Mouse (Mus musculus) kidney, postnatal 0 days (tissue): ENCODE data around the gene C530025M09Rik. TPM values are rescaled to one million over a fixed set of nuclear protein-coding genes. Genes with fewer than 3 reads are reported as not detected.

ENCODE experiments used
- ATAC-seq: fragments of 200-750 bp; cut with Nextera tagmentation; replicated peaks from 2 replicates; pipeline ENCODE4 v1.8.0; 2017; ENCODE audit warnings: low read depth, moderate number of reproducible peaks, moderate TSS enrichment, moderate library complexity; ENCODE audit not compliant: low FRiP score
- DNase-seq: peaks from one replicate; pipeline ENCODE4 v3.0.0-alpha.2; 2016; ENCODE audit warnings: low spot score
- H3K27ac ChIP-seq: fragments of 300-500 bp; sonication (generic); 2 replicates; pipeline ENCODE4 v1.5.1; 2014; ENCODE audit warnings: mild to moderate bottlenecking
- H3K27me3 ChIP-seq: fragments of 300-500 bp; sonication (generic); 2 replicates; pipeline ENCODE4 v1.6.1; 2014; ENCODE audit warnings: low read length, mixed read lengths; ENCODE audit not compliant: insufficient read depth
- H3K36me3 ChIP-seq: fragments of 300-500 bp; sonication (generic); 2 replicates; pipeline ENCODE4 v1.6.1; 2014; ENCODE audit warnings: low read length, mixed read lengths; ENCODE audit not compliant: insufficient read depth
- H3K4me1 ChIP-seq: fragments of 300-500 bp; sonication (generic); replicated peaks from 2 replicates; pipeline ENCODE4 v1.6.1; 2014; ENCODE audit warnings: antibody characterized with exemption, low read length, mixed read lengths; ENCODE audit not compliant: insufficient read depth
- H3K4me2 ChIP-seq: fragments of 300-500 bp; sonication (generic); 2 replicates; pipeline ENCODE4 v1.6.1; 2014; ENCODE audit warnings: mild to moderate bottlenecking, low read length, moderate library complexity, mixed read lengths
- H3K4me3 ChIP-seq: fragments of 300-500 bp; sonication (generic); replicated peaks from 2 replicates; pipeline ENCODE4 v1.5.1; 2014; ENCODE audit warnings: low read depth, low read length
- H3K9ac ChIP-seq: fragments of 300-500 bp; sonication (generic); 2 replicates; pipeline ENCODE4 v1.6.1; 2014; ENCODE audit warnings: low read depth, low read length
- H3K9me3 ChIP-seq: fragments of 300-500 bp; sonication (generic); replicated peaks from 2 replicates; pipeline ENCODE4 v1.6.1; 2016; ENCODE audit warnings: low read length, inconsistent platforms, mixed read lengths
- CTCF ChIP-seq: IDR thresholded peaks from 2 replicates; pipeline ENCODE4 v1.5.1; 2016; ENCODE audit warnings: antibody characterized with exemption, low read depth, mild to moderate bottlenecking, moderate library complexity
- WGBS: fragments of 180-500 bp; shearing (Covaris S2); extraction: QIAGEN DNeasy Blood & Tissue Kit; methylation state at CpG from one replicate; pipeline ENCODE4 v1.1.7; 2014; 5-methylcytosine and 5-hydroxymethylcytosine counted together
- polyA plus RNA-seq: library from polyadenylated mRNA; unstranded; fragments of >200 nt; fragmentation: Nextera tagmentation; extraction: Ambion mirVana; gene quantifications from 2 replicates; pipeline ENCODE4 v1.2.1, GENCODE M21; 2015

C530025M09Rik gene
- polyA plus RNA-seq, 1 experiment from 2014 or later, result not detected

GRCm38 (mm10) chr2:149861002-149861401 lies 30.0 kb upstream of the C530025M09Rik start:
- Histone ChIP-seq H3K9ac (no peak overlapping the region), H3K36me3 (no peaks in the 10 kb centered on the region), H3K27me3 (no peaks in the 10 kb centered on the region), H3K9me3 (no peaks in the 10 kb centered on the region), H3K4me2 (no peak overlapping the region), H3K4me1 (no peaks in the 10 kb centered on the region), H3K4me3 (no peak overlapping the region), H3K27ac (no peak overlapping the region)
- DNase-seq, result no peak
- no peak for ATAC-seq
- TF ChIP-seq CTCF, result no peak
- 87% methylated on average over 3 of the region's 3 CpGs for WGBS

GRCm38 (mm10) chr2:149848778-149849177 lies 17.8 kb upstream of the C530025M09Rik start:
- H3K9ac ChIP-seq, result no peak overlapping the region
- no peaks in the 10 kb centered on the region for H3K36me3 ChIP-seq
- H3K4me1 ChIP-seq, result no peaks in the 10 kb centered on the region
- H3K4me2 ChIP-seq, result no peak overlapping the region
- no peaks in the 10 kb centered on the region for H3K9me3 ChIP-seq
- H3K27me3 ChIP-seq, result no peaks in the 10 kb centered on the region
- WGBS, result 56% methylated on average over 4 of the region's 4 CpGs
- no peak overlapping the region for H3K27ac ChIP-seq
- H3K4me3 ChIP-seq, result no peak overlapping the region
- ATAC-seq (no peak), DNase-seq (no peak)
- TF ChIP-seq CTCF, result no peak

GRCm38 (mm10) chr2:149844575-149844974 lies 13.6 kb upstream of the C530025M09Rik start:
- H3K36me3 ChIP-seq, result no peaks in the 10 kb centered on the region
- H3K27ac ChIP-seq, result no peak overlapping the region
- no peaks in the 10 kb centered on the region for H3K9me3 ChIP-seq
- no peak overlapping the region for H3K4me3 ChIP-seq
- H3K4me2 ChIP-seq, result no peak overlapping the region
- TF ChIP-seq CTCF, result no peak
- 80% methylated on average over 2 of the region's 2 CpGs for WGBS
- no peaks in the 10 kb centered on the region for H3K4me1 ChIP-seq
- ATAC-seq, result no peak
- no peak overlapping the region for H3K9ac ChIP-seq
- no peaks in the 10 kb centered on the region for H3K27me3 ChIP-seq
- no peak for DNase-seq

- H3K9me3 ChIP-seq, result no peaks in the 10 kb centered on the region
- no peaks in the 10 kb centered on the region for H3K27me3 ChIP-seq
- no peak for TF ChIP-seq CTCF
- WGBS, result 67% methylated on average over 2 of the region's 2 CpGs
- no peak for DNase-seq
- ATAC-seq, result no peak
- no peak overlapping the region for H3K4me2 ChIP-seq
- H3K4me1 ChIP-seq, result no peaks in the 10 kb centered on the region
- H3K27ac ChIP-seq, result no peak overlapping the region
- no peaks in the 10 kb centered on the region for H3K36me3 ChIP-seq
- H3K4me3 ChIP-seq, result no peak overlapping the region
- no peak overlapping the region for H3K9ac ChIP-seq
Measured at GRCm38 (mm10) chr2:149839666-149840065, 8.7 kb upstream of the C530025M09Rik start.

- Histone ChIP-seq H3K27me3 (peaks cover 7% of the 10 kb centered on the region), H3K27ac (no peak overlapping the region), H3K4me1 (no peaks in the 10 kb centered on the region), H3K36me3 (no peaks in the 10 kb centered on the region), H3K9ac (no peak overlapping the region), H3K4me2 (no peak overlapping the region), H3K9me3 (no peaks in the 10 kb centered on the region), H3K4me3 (no peak overlapping the region)
- TF ChIP-seq CTCF, result no peak
- ATAC-seq, result no peak
- no peak for DNase-seq
- 80% methylated on average over 2 of the region's 2 CpGs for WGBS
Measured at GRCm38 (mm10) chr2:149836471-149837135, 5.6 kb upstream of the C530025M09Rik start.

- Histone ChIP-seq H3K4me3 (no peak overlapping the region), H3K36me3 (no peaks in the 10 kb centered on the region), H3K9me3 (no peaks in the 10 kb centered on the region), H3K9ac (no peak overlapping the region), H3K4me1 (no peaks in the 10 kb centered on the region), H3K27ac (no peak overlapping the region), H3K4me2 (no peak overlapping the region), H3K27me3 (peaks cover 19% of the 10 kb centered on the region)
- DNase-seq (no peak), ATAC-seq (no peak)
- 86% methylated on average over 1 of the region's 1 CpGs for WGBS
- TF ChIP-seq CTCF, result no peak
Measured at GRCm38 (mm10) chr2:149835091-149835490, 4.1 kb upstream of the C530025M09Rik start.

GRCm38 (mm10) chr2:149832301-149832700 lies 1.3 kb upstream of the C530025M09Rik start:
- TF ChIP-seq CTCF, result no peak
- Histone ChIP-seq H3K36me3 (no peaks in the 10 kb centered on the region), H3K9me3 (no peaks in the 10 kb centered on the region), H3K9ac (no peak overlapping the region), H3K4me2 (no peak overlapping the region; the same call in 1 of the 2 replicates), H3K27ac (no peak overlapping the region), H3K4me3 (no peak overlapping the region), H3K27me3 (peaks cover 24% of the 10 kb centered on the region), H3K4me1 (no peaks in the 10 kb centered on the region)
- 18% methylated on average over 5 of the region's 5 CpGs for WGBS
- ATAC-seq, result no peak
- no peak for DNase-seq
